Mouse (Mus musculus) brain, embryonic 14.5 days (tissue): ENCODE results near the gene Vmn1r197.

Source experiments
- CTCF ChIP-seq: fragments of 200-500 bp; IDR thresholded peaks from 2 replicates; pipeline ENCODE4 v1.5.1; 2012; ENCODE audit warnings: inconsistent platforms, mild to moderate bottlenecking, moderate library complexity, borderline replicate concordance; ENCODE audit not compliant: insufficient read depth, insufficient read length; ENCODE audit errors: extremely low read depth
- POLR2A ChIP-seq: fragments of 200-500 bp; IDR thresholded peaks from 2 replicates; pipeline ENCODE4 v1.6.1; 2012; ENCODE audit warnings: mild to moderate bottlenecking, inconsistent platforms, borderline replicate concordance; ENCODE audit not compliant: poor library complexity, insufficient read depth, insufficient read length, severe bottlenecking; ENCODE audit errors: extremely low read depth

DNA sequence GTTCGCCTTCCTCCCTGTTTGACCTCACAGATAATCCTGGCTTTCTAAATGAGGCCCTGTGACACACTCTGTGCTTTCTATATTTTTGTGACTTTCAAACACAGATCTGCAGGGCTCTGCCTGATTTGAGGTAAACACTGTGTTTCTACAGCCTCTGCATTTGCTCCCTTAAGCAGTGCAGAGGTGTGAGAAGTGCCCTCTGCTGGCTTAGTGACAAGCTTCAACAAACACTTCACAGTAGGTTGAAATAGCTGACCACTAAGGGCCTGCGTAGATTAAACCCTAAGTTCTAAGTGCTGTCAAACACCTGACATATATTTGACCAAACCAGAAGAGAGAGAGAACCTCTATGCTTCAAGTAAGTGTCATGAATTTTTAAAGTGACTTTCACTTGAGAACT lies 39.8 kb upstream of the Vmn1r197 start:
- no peak for TF ChIP-seq CTCF
- no peak for TF ChIP-seq POLR2A
